Mouse (Mus musculus): Measurements from ENCODE around the gene Mbd5. TPM values are rescaled to one million over a fixed set of nuclear protein-coding genes. Genes with fewer than 3 reads are reported as not detected.

Mbd5 gene
- polyA plus RNA-seq, 1 experiment from 2014 or later: 22.8 TPM

GRCm38 (mm10) chr2:49283583-49283982, 334.3 kb downstream of the Mbd5 start:
- Histone ChIP-seq H3K4me2 (ENCODE audit: low read length) (no peak overlapping the region), H3K9ac (ENCODE audit: low read length) (no peak overlapping the region), H3K4me3 (ENCODE audit: control insufficient read depth in 1 of 2, insufficient read depth in 1 of 2, low read depth in 1 of 2, low read length in 2 of 2) (no peak overlapping the region), H3K27me3 (ENCODE audit: control insufficient read depth, insufficient read depth, low read length) (no peaks in the 10 kb centered on the region), H3K4me1 (ENCODE audit: control insufficient read depth in 2 of 2, insufficient read depth in 2 of 2, low read length in 2 of 2) (no peaks in the 10 kb centered on the region), H3K36me3 (ENCODE audit: control insufficient read depth, insufficient read depth, low read length) (no peaks in the 10 kb centered on the region), H3K9me3 (ENCODE audit: control insufficient read depth, low read length) (no peaks in the 10 kb centered on the region), H3K27ac (replicated peaks in 1 of 2; ENCODE audit: control insufficient read depth in 1 of 2, insufficient read depth in 1 of 2, low read depth in 2 of 2, low read length in 2 of 2) (no peak overlapping the region)
- ATAC-seq (ENCODE audit: insufficient number of reproducible peaks, insufficient read depth, low FRiP score, low read depth): no peak

GRCm38 (mm10) chr2:49286965-49287364, 337.7 kb downstream of the Mbd5 start:
- H3K4me2 ChIP-seq (ENCODE audit: low read length): no peak overlapping the region
- H3K36me3 ChIP-seq (ENCODE audit: control insufficient read depth, insufficient read depth, low read length): no peaks in the 10 kb centered on the region
- 9% methylated on average over 1 of the region's 1 CpGs for WGBS
- no peak for ATAC-seq (ENCODE audit: insufficient number of reproducible peaks, insufficient read depth, low FRiP score, low read depth)
- H3K4me1 ChIP-seq (ENCODE audit: control insufficient read depth in 2 of 2, insufficient read depth in 2 of 2, low read length in 2 of 2): no peaks in the 10 kb centered on the region
- H3K9ac ChIP-seq (ENCODE audit: low read length): no peak overlapping the region
- no peak overlapping the region for H3K27ac ChIP-seq (replicated peaks in 1 of 2; ENCODE audit: control insufficient read depth in 1 of 2, insufficient read depth in 1 of 2, low read depth in 2 of 2, low read length in 2 of 2)
- H3K9me3 ChIP-seq (ENCODE audit: control insufficient read depth, low read length): no peaks in the 10 kb centered on the region
- H3K4me3 ChIP-seq (ENCODE audit: control insufficient read depth in 1 of 2, insufficient read depth in 1 of 2, low read depth in 1 of 2, low read length in 2 of 2): no peak overlapping the region
- no peaks in the 10 kb centered on the region for H3K27me3 ChIP-seq (ENCODE audit: control insufficient read depth, insufficient read depth, low read length)

DNA sequence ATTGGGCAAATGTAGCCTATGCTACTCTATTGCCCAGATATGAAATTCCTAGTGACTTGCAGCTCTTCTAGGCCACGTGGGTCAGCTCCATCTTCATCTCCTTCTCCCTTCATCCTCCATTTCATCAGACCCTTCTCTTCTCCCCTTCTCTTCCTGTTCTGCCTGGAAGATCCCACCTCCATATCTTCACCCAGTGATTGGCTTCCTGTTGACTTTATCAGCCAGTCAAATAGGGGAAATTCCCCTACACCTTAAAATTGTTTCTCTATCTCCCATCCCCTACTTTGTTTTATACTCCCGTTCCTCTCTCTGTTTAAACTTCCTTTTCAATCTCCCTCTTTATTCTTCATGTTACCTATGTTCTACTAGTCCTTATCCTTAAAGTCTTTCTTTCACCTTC, 342.4 kb downstream of the Mbd5 start:
- no peaks in the 10 kb centered on the region for H3K36me3 ChIP-seq (ENCODE audit: control insufficient read depth, insufficient read depth, low read length)
- H3K4me2 ChIP-seq (ENCODE audit: low read length): no peak overlapping the region
- H3K27ac ChIP-seq (replicated peaks in 1 of 2; ENCODE audit: control insufficient read depth in 1 of 2, insufficient read depth in 1 of 2, low read depth in 2 of 2, low read length in 2 of 2): no peak overlapping the region
- H3K4me3 ChIP-seq (ENCODE audit: control insufficient read depth in 1 of 2, insufficient read depth in 1 of 2, low read depth in 1 of 2, low read length in 2 of 2): no peak overlapping the region
- WGBS: 67% methylated on average over 2 of the region's 2 CpGs
- H3K9me3 ChIP-seq (ENCODE audit: control insufficient read depth, low read length): no peaks in the 10 kb centered on the region
- H3K27me3 ChIP-seq (ENCODE audit: control insufficient read depth, insufficient read depth, low read length): no peaks in the 10 kb centered on the region
- no peak overlapping the region for H3K9ac ChIP-seq (ENCODE audit: low read length)
- no peak for ATAC-seq (ENCODE audit: insufficient number of reproducible peaks, insufficient read depth, low FRiP score, low read depth)
- no peaks in the 10 kb centered on the region for H3K4me1 ChIP-seq (ENCODE audit: control insufficient read depth in 2 of 2, insufficient read depth in 2 of 2, low read length in 2 of 2)

DNA sequence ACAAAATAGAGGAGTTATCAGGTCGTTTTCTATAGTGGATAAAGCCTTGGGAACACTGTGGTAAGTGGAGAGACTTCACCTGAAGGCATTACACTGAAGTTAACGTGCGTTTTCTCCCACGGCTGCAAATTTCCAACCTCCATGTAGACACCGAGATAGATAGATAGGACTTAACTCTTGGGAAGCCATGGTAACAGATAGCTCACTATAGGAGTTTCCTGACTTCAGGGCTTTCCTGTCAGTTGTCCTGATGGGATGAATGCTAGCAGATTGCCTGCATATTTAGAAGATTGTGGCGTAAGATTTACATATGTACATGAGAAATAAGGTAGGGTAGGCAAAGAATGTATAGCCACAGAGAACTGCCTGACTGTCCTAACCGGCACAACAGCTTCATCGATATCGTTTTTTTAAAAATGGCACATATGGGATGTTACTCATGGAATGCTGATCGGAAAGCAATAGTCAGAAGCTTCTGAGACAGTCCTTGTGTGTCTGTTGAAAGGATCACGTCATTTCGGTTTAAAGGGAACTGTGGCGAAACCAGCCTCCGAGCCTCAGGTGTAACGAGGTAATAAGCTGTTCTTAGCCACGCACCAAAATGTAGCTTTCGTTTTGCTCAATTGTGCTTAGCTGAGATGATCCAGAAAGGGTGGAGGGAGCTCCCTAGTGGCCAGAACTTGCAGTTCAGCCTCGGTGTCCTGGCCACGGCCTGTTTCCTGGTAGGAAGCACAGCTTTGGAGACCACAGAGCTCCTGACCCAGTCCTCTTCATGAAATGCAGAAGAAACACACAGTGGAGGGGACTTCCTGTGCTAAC, 363.5 kb downstream of the Mbd5 start:
- Histone ChIP-seq H3K9ac (ENCODE audit: low read length) (peak overlapping the region; percentile 62), H3K27ac (replicated peaks in 1 of 2; ENCODE audit: control insufficient read depth in 1 of 2, insufficient read depth in 1 of 2, low read depth in 2 of 2, low read length in 2 of 2) (no peak overlapping the region), H3K4me1 (ENCODE audit: control insufficient read depth in 2 of 2, insufficient read depth in 2 of 2, low read length in 2 of 2) (peaks cover 0 to 4% of the 10 kb centered on the region in 2 experiments; a peak in 1 of 4 replicates), H3K4me2 (ENCODE audit: low read length) (peak overlapping the region; percentile 64), H3K27me3 (ENCODE audit: control insufficient read depth, insufficient read depth, low read length) (no peaks in the 10 kb centered on the region), H3K9me3 (ENCODE audit: control insufficient read depth, low read length) (no peaks in the 10 kb centered on the region), H3K4me3 (ENCODE audit: control insufficient read depth in 1 of 2, insufficient read depth in 1 of 2, low read depth in 1 of 2, low read length in 2 of 2) (peak overlapping the region; percentile 42 to 58), H3K36me3 (ENCODE audit: control insufficient read depth, insufficient read depth, low read length) (no peaks in the 10 kb centered on the region)
- peak; percentile 76; the same call in 1 of the 2 replicates for ATAC-seq (ENCODE audit: insufficient number of reproducible peaks, insufficient read depth, low FRiP score, low read depth)
- 30% methylated on average over 19 of the region's 19 CpGs for WGBS

DNA sequence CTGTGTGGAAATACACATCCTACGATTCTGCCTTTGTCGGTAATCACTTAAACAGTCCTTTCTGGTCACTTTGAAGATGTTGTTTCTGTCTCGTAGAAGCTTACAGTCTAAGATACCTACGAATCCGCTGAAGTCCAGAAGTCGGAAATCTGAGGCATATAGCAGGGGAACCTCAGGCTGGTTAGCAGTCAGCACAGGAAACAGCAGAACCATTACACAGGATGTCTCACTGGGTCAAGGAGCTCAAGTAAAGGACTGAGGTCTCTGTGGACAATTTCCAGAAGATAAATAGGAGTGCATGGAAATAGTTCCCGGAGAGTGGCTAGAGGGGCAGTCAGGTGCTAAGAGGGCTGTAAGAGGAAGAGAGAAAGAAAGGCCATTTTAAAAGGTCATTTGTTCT, 384.3 kb downstream of the Mbd5 start:
- 82% methylated on average over 7 of the region's 7 CpGs for WGBS
- no peaks in the 10 kb centered on the region for H3K4me1 ChIP-seq (ENCODE audit: control insufficient read depth in 2 of 2, insufficient read depth in 2 of 2, low read length in 2 of 2)

DNA sequence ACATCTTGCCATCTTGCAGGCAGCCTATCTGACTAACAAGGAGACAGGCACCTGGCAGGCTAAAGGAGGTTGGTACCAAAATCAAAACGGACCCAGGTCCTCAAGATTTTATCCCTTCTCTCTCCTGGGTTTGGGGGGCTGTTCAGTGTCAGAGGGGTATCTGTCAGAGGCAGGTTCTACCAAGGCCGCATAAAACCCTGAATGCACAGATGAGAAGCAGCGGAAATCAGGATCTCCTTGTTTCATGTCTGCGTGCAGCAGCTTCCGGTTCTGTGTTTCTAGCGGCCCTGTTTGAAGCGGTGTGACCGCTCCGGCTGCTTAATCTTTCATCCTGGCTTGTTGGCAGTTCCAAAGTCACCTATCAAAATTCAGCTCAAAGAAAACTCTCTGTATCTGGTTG, 386.0 kb downstream of the Mbd5 start:
- no peak for ATAC-seq (ENCODE audit: insufficient number of reproducible peaks, insufficient read depth, low FRiP score, low read depth)
- no peaks in the 10 kb centered on the region for H3K27me3 ChIP-seq (ENCODE audit: control insufficient read depth, insufficient read depth, low read length)
- 82% methylated on average over 9 of the region's 9 CpGs for WGBS

More for the DNA sequence above, 384.3 kb downstream of the Mbd5 start:
- Histone ChIP-seq H3K27ac (replicated peaks in 1 of 2; ENCODE audit: control insufficient read depth in 1 of 2, insufficient read depth in 1 of 2, low read depth in 2 of 2, low read length in 2 of 2) (no peak overlapping the region), H3K4me3 (ENCODE audit: control insufficient read depth in 1 of 2, insufficient read depth in 1 of 2, low read depth in 1 of 2, low read length in 2 of 2) (no peak overlapping the region), H3K9ac (ENCODE audit: low read length) (no peak overlapping the region), H3K9me3 (ENCODE audit: control insufficient read depth, low read length) (no peaks in the 10 kb centered on the region), H3K4me2 (ENCODE audit: low read length) (no peak overlapping the region), H3K27me3 (ENCODE audit: control insufficient read depth, insufficient read depth, low read length) (no peaks in the 10 kb centered on the region), H3K36me3 (ENCODE audit: control insufficient read depth, insufficient read depth, low read length) (no peaks in the 10 kb centered on the region)
- no peak for ATAC-seq (ENCODE audit: insufficient number of reproducible peaks, insufficient read depth, low FRiP score, low read depth)

GRCm38 (mm10) chr2:49344287-49344686, 395.0 kb downstream of the Mbd5 start:
- 85% methylated on average over 2 of the region's 2 CpGs for WGBS
- no peak overlapping the region for H3K9ac ChIP-seq (ENCODE audit: low read length)
- no peak overlapping the region for H3K4me3 ChIP-seq (ENCODE audit: control insufficient read depth in 1 of 2, insufficient read depth in 1 of 2, low read depth in 1 of 2, low read length in 2 of 2)
- H3K27ac ChIP-seq (replicated peaks in 1 of 2; ENCODE audit: control insufficient read depth in 1 of 2, insufficient read depth in 1 of 2, low read depth in 2 of 2, low read length in 2 of 2): no peak overlapping the region
- no peaks in the 10 kb centered on the region for H3K36me3 ChIP-seq (ENCODE audit: control insufficient read depth, insufficient read depth, low read length)
- no peaks in the 10 kb centered on the region for H3K27me3 ChIP-seq (ENCODE audit: control insufficient read depth, insufficient read depth, low read length)
- H3K9me3 ChIP-seq (ENCODE audit: control insufficient read depth, low read length): no peaks in the 10 kb centered on the region
- H3K4me1 ChIP-seq (ENCODE audit: control insufficient read depth in 2 of 2, insufficient read depth in 2 of 2, low read length in 2 of 2): peaks cover 1 to 2% of the 10 kb centered on the region in 2 experiments
- no peak overlapping the region for H3K4me2 ChIP-seq (ENCODE audit: low read length)
- ATAC-seq (ENCODE audit: insufficient number of reproducible peaks, insufficient read depth, low FRiP score, low read depth): no peak

More for the DNA sequence above, 386.0 kb downstream of the Mbd5 start:
- Histone ChIP-seq H3K9ac (ENCODE audit: low read length) (no peak overlapping the region), H3K4me2 (ENCODE audit: low read length) (no peak overlapping the region), H3K36me3 (ENCODE audit: control insufficient read depth, insufficient read depth, low read length) (no peaks in the 10 kb centered on the region), H3K4me1 (ENCODE audit: control insufficient read depth in 2 of 2, insufficient read depth in 2 of 2, low read length in 2 of 2) (no peaks in the 10 kb centered on the region), H3K9me3 (ENCODE audit: control insufficient read depth, low read length) (no peaks in the 10 kb centered on the region), H3K27ac (replicated peaks in 1 of 2; ENCODE audit: control insufficient read depth in 1 of 2, insufficient read depth in 1 of 2, low read depth in 2 of 2, low read length in 2 of 2) (no peak overlapping the region), H3K4me3 (ENCODE audit: control insufficient read depth in 1 of 2, insufficient read depth in 1 of 2, low read depth in 1 of 2, low read length in 2 of 2) (no peak overlapping the region)

- ATAC-seq (ENCODE audit: insufficient number of reproducible peaks, insufficient read depth, low FRiP score, low read depth): no peak
- Histone ChIP-seq H3K4me1 (ENCODE audit: control insufficient read depth in 2 of 2, insufficient read depth in 2 of 2, low read length in 2 of 2) (peaks cover 9 to 10% of the 10 kb centered on the region in 2 experiments), H3K9me3 (ENCODE audit: control insufficient read depth, low read length) (no peaks in the 10 kb centered on the region), H3K4me2 (ENCODE audit: low read length) (no peak overlapping the region), H3K27ac (replicated peaks in 1 of 2; ENCODE audit: control insufficient read depth in 1 of 2, insufficient read depth in 1 of 2, low read depth in 2 of 2, low read length in 2 of 2) (no peak overlapping the region), H3K36me3 (ENCODE audit: control insufficient read depth, insufficient read depth, low read length) (no peaks in the 10 kb centered on the region), H3K27me3 (ENCODE audit: control insufficient read depth, insufficient read depth, low read length) (no peaks in the 10 kb centered on the region), H3K9ac (ENCODE audit: low read length) (no peak overlapping the region), H3K4me3 (ENCODE audit: control insufficient read depth in 1 of 2, insufficient read depth in 1 of 2, low read depth in 1 of 2, low read length in 2 of 2) (no peak overlapping the region)
- 42% methylated on average over 2 of the region's 2 CpGs for WGBS
Measured at GRCm38 (mm10) chr2:49345786-49346185, 396.5 kb downstream of the Mbd5 start.
